Mouse (Mus musculus): Measurements from ENCODE around the gene Rtkn2. TPM values are rescaled to one million over a fixed set of nuclear protein-coding genes. Genes with fewer than 3 reads are reported as not detected.
A peak's percentile ranks its signal among the peaks of the same experiment; 100 is the strongest.

Gene Rtkn2
- polyA plus RNA-seq, 1 experiment from 2014 or later = 3.7 TPM

GRCm38 (mm10) chr10:68052307-68052706 lies 72.9 kb downstream of the Rtkn2 start:
- 89% methylated on average over 8 of the region's 8 CpGs for WGBS
- Histone ChIP-seq H3K9ac (no peak overlapping the region), H3K4me1 (no peaks in the 10 kb centered on the region), H3K4me2 (no peak overlapping the region), H3K36me3 (replicated peaks) (no peaks in the 10 kb centered on the region), H3K27ac (no peak overlapping the region), H3K9me3 (no peaks in the 10 kb centered on the region), H3K27me3 (replicated peaks) (no peaks in the 10 kb centered on the region), H3K4me3 (no peak overlapping the region)
- ATAC-seq (replicated peaks) = no peak

DNA sequence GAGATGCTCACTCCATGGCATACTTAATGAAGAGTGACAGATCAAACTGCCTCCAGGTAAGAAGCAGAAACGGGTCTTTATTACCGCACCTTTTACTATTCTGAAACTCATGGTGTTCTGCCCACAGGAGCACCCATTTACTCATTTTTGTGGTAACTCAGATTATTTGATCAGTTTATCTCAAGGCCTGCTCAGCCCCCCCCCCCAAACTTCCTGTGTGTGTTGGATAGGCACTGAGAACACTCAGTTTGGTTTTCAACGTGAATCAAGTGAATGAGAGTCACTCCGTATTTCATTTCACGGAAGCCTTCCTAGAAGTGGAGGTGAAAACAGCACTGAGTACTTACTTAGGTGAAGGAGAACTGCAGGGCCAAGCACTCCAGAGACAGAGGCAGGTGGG lies 74.8 kb downstream of the Rtkn2 start:
- ATAC-seq (replicated peaks) = no peak
- H3K27ac ChIP-seq = no peak overlapping the region
- H3K36me3 ChIP-seq (replicated peaks) = no peaks in the 10 kb centered on the region
- no peak overlapping the region for H3K4me3 ChIP-seq
- WGBS = 84% methylated on average over 5 of the region's 5 CpGs
- H3K4me2 ChIP-seq = no peak overlapping the region
- no peaks in the 10 kb centered on the region for H3K27me3 ChIP-seq (replicated peaks)
- no peak overlapping the region for H3K9ac ChIP-seq
- no peaks in the 10 kb centered on the region for H3K9me3 ChIP-seq
- H3K4me1 ChIP-seq = no peaks in the 10 kb centered on the region

DNA sequence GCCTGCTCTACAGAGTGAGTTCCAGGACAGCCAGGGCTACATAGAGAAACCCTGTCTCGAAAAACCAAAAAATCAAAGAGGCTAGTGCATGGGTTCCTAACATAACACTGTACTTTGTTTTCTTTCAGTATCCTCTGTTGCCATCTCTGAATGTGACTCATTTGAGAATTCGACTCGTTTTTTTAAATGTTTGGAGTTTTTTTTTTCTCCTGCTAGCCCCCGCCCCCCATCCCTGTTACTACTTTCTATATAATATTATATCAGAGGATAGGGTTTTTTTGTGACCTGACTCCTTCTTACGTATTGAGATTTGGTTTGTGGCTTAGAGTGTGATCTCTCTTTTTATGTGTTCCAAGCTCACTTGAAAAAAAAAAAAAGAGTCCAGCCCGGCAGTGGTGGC lies 75.3 kb downstream of the Rtkn2 start:
- WGBS = 87% methylated on average over 6 of the region's 6 CpGs
- Histone ChIP-seq H3K4me3 (no peak overlapping the region), H3K4me2 (no peak overlapping the region), H3K4me1 (no peaks in the 10 kb centered on the region), H3K27ac (no peak overlapping the region), H3K27me3 (replicated peaks) (no peaks in the 10 kb centered on the region), H3K36me3 (replicated peaks) (no peaks in the 10 kb centered on the region), H3K9me3 (no peaks in the 10 kb centered on the region), H3K9ac (no peak overlapping the region)
- ATAC-seq (replicated peaks) = no peak

GRCm38 (mm10) chr10:68057841-68058240 lies 78.5 kb downstream of the Rtkn2 start:
- Histone ChIP-seq H3K9ac (no peak overlapping the region), H3K4me3 (no peak overlapping the region), H3K4me2 (no peak overlapping the region), H3K4me1 (peaks cover 8% of the 10 kb centered on the region), H3K36me3 (replicated peaks) (no peaks in the 10 kb centered on the region), H3K27ac (no peak overlapping the region), H3K27me3 (replicated peaks) (no peaks in the 10 kb centered on the region), H3K9me3 (no peaks in the 10 kb centered on the region)
- 89% methylated on average over 3 of the region's 3 CpGs for WGBS
- ATAC-seq (replicated peaks) = no peak

GRCm38 (mm10) chr10:68058378-68058777 lies 79.0 kb downstream of the Rtkn2 start:
- Histone ChIP-seq H3K27me3 (replicated peaks) (no peaks in the 10 kb centered on the region), H3K4me2 (no peak overlapping the region), H3K36me3 (replicated peaks) (no peaks in the 10 kb centered on the region), H3K27ac (no peak overlapping the region), H3K9ac (no peak overlapping the region), H3K9me3 (no peaks in the 10 kb centered on the region), H3K4me3 (no peak overlapping the region), H3K4me1 (peaks cover 8% of the 10 kb centered on the region)
- no peak for ATAC-seq (replicated peaks)
- WGBS = 93% methylated on average over 1 of the region's 1 CpGs

GRCm38 (mm10) chr10:68060590-68061248 lies 81.3 kb downstream of the Rtkn2 start:
- no peaks in the 10 kb centered on the region for H3K36me3 ChIP-seq (replicated peaks)

GRCm38 (mm10) chr10:68061249-68061615 lies 81.9 kb downstream of the Rtkn2 start:
- WGBS = 28% methylated on average over 8 of the region's 8 CpGs
- ATAC-seq (replicated peaks) = no peak
- H3K4me2 ChIP-seq = no peak overlapping the region

More at GRCm38 (mm10) chr10:68060590-68061248, 81.3 kb downstream of the Rtkn2 start:
- Histone ChIP-seq H3K4me2 (no peak overlapping the region), H3K4me1 (peaks cover 11% of the 10 kb centered on the region), H3K9me3 (no peaks in the 10 kb centered on the region), H3K27me3 (replicated peaks) (no peaks in the 10 kb centered on the region), H3K9ac (no peak overlapping the region), H3K4me3 (no peak overlapping the region), H3K27ac (peak overlapping the region; percentile 57)
- 53% methylated on average over 16 of the region's 16 CpGs for WGBS
- no peak for ATAC-seq (replicated peaks)

DNA sequence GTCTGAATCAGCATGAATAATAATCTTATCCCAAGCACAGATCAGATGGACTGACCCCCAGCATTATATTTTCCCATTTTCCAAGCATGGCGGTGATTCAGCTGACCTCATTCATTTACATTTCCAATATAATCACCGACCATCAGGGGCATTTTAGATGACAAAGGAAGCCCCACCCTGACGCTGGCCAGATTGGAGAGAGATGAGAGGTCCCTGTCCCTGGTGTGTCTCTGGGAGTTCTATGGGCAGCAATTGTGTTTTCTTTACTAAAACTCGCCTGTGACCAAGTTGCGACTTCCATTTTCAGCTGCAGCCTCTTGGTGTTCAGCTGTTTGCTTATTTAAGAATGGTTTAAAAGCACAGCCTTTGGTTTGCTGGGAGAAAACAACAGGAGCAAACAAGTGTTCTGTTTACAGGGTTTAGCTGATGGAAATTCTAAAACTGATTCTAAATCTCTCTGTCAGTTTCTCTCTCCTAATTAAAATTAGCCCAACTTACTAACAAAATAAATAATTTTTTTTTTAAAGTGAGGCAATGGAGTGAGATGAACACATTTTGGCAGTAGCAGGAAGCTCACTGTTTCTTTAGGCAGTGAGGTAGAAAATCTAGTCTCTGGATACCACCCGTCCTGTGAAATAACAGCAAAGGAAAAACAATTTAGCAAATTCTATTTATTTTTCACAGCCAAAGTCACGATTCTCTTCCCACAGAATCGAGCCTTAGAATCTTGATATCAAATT lies 84.6 kb downstream of the Rtkn2 start:
- Histone ChIP-seq H3K9ac (no peak overlapping the region), H3K27ac (no peak overlapping the region), H3K4me2 (no peak overlapping the region), H3K4me1 (peaks cover 11% of the 10 kb centered on the region), H3K36me3 (replicated peaks) (no peaks in the 10 kb centered on the region), H3K9me3 (no peaks in the 10 kb centered on the region), H3K27me3 (replicated peaks) (no peaks in the 10 kb centered on the region), H3K4me3 (no peak overlapping the region)
- WGBS = 25% methylated on average over 8 of the region's 8 CpGs
- no peak for ATAC-seq (replicated peaks)

More at GRCm38 (mm10) chr10:68061249-68061615, 81.9 kb downstream of the Rtkn2 start:
- Histone ChIP-seq H3K9ac (no peak overlapping the region), H3K27ac (peak overlapping the region; percentile 57; the same call in 1 of the 2 replicates), H3K4me1 (peaks cover 11% of the 10 kb centered on the region), H3K9me3 (no peaks in the 10 kb centered on the region), H3K4me3 (no peak overlapping the region), H3K27me3 (replicated peaks) (no peaks in the 10 kb centered on the region), H3K36me3 (replicated peaks) (no peaks in the 10 kb centered on the region)

DNA sequence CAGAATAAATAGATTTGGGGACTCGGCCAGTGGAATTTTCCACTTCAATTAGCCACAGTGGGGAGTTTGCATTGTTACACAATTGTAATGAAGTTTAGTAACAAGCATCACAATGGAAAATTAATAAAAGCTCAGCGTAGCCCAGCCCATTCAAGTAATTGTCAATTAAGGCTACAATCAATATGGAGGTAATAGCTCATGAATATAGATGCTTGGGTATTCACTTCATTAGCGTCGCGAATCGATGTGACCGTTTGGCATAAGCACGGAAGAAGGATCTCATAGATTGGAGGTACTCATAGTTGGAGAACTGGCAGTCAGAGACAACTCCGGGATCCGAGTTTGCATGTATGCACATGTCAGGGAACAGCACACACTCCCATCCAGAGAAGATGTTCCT lies 85.2 kb downstream of the Rtkn2 start:
- ATAC-seq (replicated peaks) = no peak

DNA sequence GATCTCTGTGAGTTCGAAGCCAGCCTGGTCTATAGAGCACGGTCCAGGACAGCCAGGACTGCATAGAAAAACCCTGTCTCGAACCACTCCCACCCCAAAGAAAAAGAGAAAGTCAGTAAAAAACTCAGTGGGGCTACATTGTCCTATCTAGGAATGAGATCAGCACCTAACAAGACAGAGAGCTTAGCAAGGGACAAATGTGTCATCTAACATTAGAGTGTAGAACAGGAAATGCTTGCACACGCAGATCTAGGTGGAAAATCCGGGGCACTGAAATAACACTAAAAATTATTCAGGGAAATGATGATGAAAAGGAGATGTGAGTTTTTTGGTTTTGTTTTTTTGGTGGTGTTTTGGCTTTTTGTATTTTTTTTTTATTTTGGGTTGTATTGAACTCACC lies 86.8 kb downstream of the Rtkn2 start:
- Histone ChIP-seq H3K36me3 (replicated peaks) (no peaks in the 10 kb centered on the region), H3K27ac (no peak overlapping the region), H3K27me3 (replicated peaks) (no peaks in the 10 kb centered on the region), H3K4me3 (no peak overlapping the region), H3K4me2 (no peak overlapping the region), H3K4me1 (peaks cover 4% of the 10 kb centered on the region), H3K9me3 (no peaks in the 10 kb centered on the region), H3K9ac (no peak overlapping the region)
- ATAC-seq (replicated peaks) = no peak
- 95% methylated on average over 5 of the region's 5 CpGs for WGBS

More for the DNA sequence above, 85.2 kb downstream of the Rtkn2 start:
- H3K36me3 ChIP-seq (replicated peaks) = no peaks in the 10 kb centered on the region
- no peaks in the 10 kb centered on the region for H3K27me3 ChIP-seq (replicated peaks)
- no peak overlapping the region for H3K27ac ChIP-seq
- H3K9ac ChIP-seq = no peak overlapping the region
- 46% methylated on average over 10 of the region's 10 CpGs for WGBS
- H3K9me3 ChIP-seq = no peaks in the 10 kb centered on the region
- no peak overlapping the region for H3K4me2 ChIP-seq
- no peak overlapping the region for H3K4me3 ChIP-seq
- H3K4me1 ChIP-seq = peaks cover 11% of the 10 kb centered on the region

DNA sequence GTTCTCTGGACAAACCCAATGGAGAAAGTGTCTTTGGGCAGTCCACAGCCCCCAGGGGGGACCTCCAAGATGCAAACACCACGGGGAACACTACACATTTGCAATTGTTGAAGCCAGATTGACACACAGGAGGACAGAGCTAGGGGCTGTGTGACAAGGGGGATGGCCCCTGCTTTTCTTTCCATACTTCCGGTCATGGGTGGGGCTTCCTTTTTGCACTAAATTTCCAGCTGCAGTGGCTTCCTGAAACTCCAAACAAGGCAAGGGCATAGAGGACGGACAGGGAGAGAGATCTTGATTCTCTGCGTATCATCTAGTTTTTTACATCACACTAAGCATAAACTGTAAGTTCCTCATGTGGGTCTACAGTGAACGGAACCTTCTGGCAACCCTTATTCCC lies 88.6 kb downstream of the Rtkn2 start:
- 81% methylated on average over 5 of the region's 5 CpGs for WGBS
- no peak overlapping the region for H3K4me2 ChIP-seq
- H3K36me3 ChIP-seq (replicated peaks) = no peaks in the 10 kb centered on the region
- H3K27ac ChIP-seq = no peak overlapping the region
- no peaks in the 10 kb centered on the region for H3K27me3 ChIP-seq (replicated peaks)
- no peaks in the 10 kb centered on the region for H3K9me3 ChIP-seq
- H3K4me3 ChIP-seq = no peak overlapping the region
- peaks cover 3% of the 10 kb centered on the region; the same call in 1 of the 2 replicates for H3K4me1 ChIP-seq
- no peak for ATAC-seq (replicated peaks)
- H3K9ac ChIP-seq = no peak overlapping the region

- peaks cover 3% of the 10 kb centered on the region; the same call in 1 of the 2 replicates for H3K4me1 ChIP-seq
- no peak overlapping the region for H3K9ac ChIP-seq
- H3K27me3 ChIP-seq (replicated peaks) = no peaks in the 10 kb centered on the region
- H3K36me3 ChIP-seq (replicated peaks) = no peaks in the 10 kb centered on the region
- no peak overlapping the region for H3K27ac ChIP-seq
- H3K9me3 ChIP-seq = no peaks in the 10 kb centered on the region
- 74% methylated on average over 8 of the region's 8 CpGs for WGBS
- H3K4me2 ChIP-seq = no peak overlapping the region
- H3K4me3 ChIP-seq = no peak overlapping the region
- no peak for ATAC-seq (replicated peaks)
Observed at GRCm38 (mm10) chr10:68068426-68068825, 89.1 kb downstream of the Rtkn2 start.

DNA sequence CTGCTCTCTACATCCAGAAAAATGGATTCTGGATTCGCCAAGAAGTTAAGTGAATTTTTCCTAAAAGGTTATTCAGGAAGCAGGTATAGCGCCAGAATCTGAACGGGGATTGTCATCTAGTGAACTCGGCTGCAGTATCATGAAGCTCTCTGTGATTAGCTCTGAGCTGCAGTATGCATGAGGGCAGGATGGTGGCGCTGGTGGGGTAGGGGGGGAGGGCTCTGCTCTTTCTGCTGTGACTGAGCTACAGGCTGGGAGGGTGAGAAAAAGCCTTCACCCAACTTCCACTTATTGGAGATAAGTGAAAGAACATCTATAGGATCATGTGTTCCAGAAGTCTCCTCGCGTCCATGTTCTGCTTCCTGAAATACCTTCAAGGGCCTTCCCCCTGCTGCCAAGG lies 91.7 kb downstream of the Rtkn2 start:
- Histone ChIP-seq H3K36me3 (replicated peaks) (no peaks in the 10 kb centered on the region), H3K9me3 (no peaks in the 10 kb centered on the region), H3K4me3 (no peak overlapping the region), H3K27ac (no peak overlapping the region), H3K4me2 (no peak overlapping the region), H3K27me3 (replicated peaks) (no peaks in the 10 kb centered on the region), H3K4me1 (no peaks in the 10 kb centered on the region), H3K9ac (no peak overlapping the region)
- 87% methylated on average over 7 of the region's 7 CpGs for WGBS
- no peak for ATAC-seq (replicated peaks)
